Mouse (Mus musculus) hindbrain, embryonic 15.5 days (tissue): ENCODE measurements around the gene Slk. TPM values are rescaled to one million over a fixed set of nuclear protein-coding genes. Genes with fewer than 3 reads are reported as not detected.
"Not testable (repeated sequence)": the region's sequence is repeated elsewhere in the genome, so short reads cannot be mapped to it uniquely, and the experiment has no call there.

Source experiments
- ATAC-seq: fragments of 200-750 bp; cut with Nextera tagmentation; 2 replicates; pipeline ENCODE4 v1.8.0; 2017; ENCODE audit warnings: low read depth, moderate number of reproducible peaks, moderate TSS enrichment; ENCODE audit not compliant: low FRiP score
- H3K27ac ChIP-seq: fragments of 300-500 bp; sonication (generic); replicated peaks from 2 replicates; pipeline ENCODE4 v1.5.1; 2015; ENCODE audit warnings: mild to moderate bottlenecking, inconsistent platforms
- H3K27me3 ChIP-seq: fragments of 300-500 bp; sonication (generic); 2 replicates; pipeline ENCODE4 v1.6.1; 2015; ENCODE audit warnings: control low read depth, inconsistent platforms
- H3K36me3 ChIP-seq: fragments of 300-500 bp; sonication (generic); 2 replicates; pipeline ENCODE4 v1.6.1; 2015; ENCODE audit warnings: control low read depth, inconsistent platforms
- H3K4me1 ChIP-seq: fragments of 300-500 bp; sonication (generic); replicated peaks from 2 replicates; pipeline ENCODE4 v1.6.1; 2015; ENCODE audit warnings: control low read depth, inconsistent platforms
- H3K4me2 ChIP-seq: fragments of 300-500 bp; sonication (generic); 2 replicates; pipeline ENCODE4 v1.6.1; 2015; ENCODE audit warnings: moderate library complexity, mild to moderate bottlenecking, inconsistent platforms
- H3K4me3 ChIP-seq: fragments of 300-500 bp; sonication (generic); 2 replicates; pipeline ENCODE4 v1.5.1; 2015; ENCODE audit warnings: mild to moderate bottlenecking, inconsistent platforms
- H3K9ac ChIP-seq: fragments of 300-500 bp; sonication (generic); 2 replicates; pipeline ENCODE4 v1.6.1; 2015; ENCODE audit warnings: inconsistent platforms
- H3K9me3 ChIP-seq: fragments of 300-500 bp; sonication (generic); 2 replicates; pipeline ENCODE4 v1.6.1; 2016; ENCODE audit warnings: control low read depth, inconsistent platforms
- WGBS: fragments of 180-500 bp; shearing (Covaris S2); methylation state at CpG from one replicate; pipeline ENCODE4 v1.1.7; 2015; 5-methylcytosine and 5-hydroxymethylcytosine counted together
- polyA plus RNA-seq: library from polyadenylated mRNA; unstranded; fragments of >200 nt; fragmentation: Nextera tagmentation; extraction: Ambion mirVana; gene quantifications from 2 replicates; pipeline ENCODE4 v1.2.1, GENCODE M21; 2015

The Slk gene
- polyA plus RNA-seq, 1 experiment from 2014 or later: 5.9 TPM

DNA sequence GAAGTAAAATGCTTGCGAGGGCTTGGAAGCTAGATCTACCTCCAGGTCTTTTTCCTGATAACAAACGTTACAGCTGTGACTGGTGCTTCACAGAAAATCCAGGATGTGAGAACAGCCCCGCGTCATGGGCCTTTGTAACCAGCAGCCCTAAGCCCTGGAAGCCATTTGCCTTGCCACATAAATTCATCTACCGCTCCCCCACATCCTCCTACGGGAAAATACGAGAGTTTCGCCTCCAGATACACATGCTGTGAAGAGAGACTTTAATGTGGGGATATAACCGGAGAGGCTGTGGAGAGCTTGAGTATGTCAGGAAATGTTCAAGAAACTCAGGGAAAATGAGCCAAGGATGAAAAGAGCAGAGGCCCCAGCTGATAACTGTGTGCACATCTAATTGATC is 30.3 kb upstream of the Slk start:
- Histone ChIP-seq H3K27ac (no peak overlapping the region), H3K4me3 (no peak overlapping the region), H3K9me3 (no peaks in the 10 kb centered on the region), H3K36me3 (no peaks in the 10 kb centered on the region), H3K27me3 (no peaks in the 10 kb centered on the region), H3K9ac (no peak overlapping the region), H3K4me1 (peaks cover 3% of the 10 kb centered on the region), H3K4me2 (no peak overlapping the region)
- WGBS: 69% methylated on average over 9 of the region's 9 CpGs
- no peak for ATAC-seq

DNA sequence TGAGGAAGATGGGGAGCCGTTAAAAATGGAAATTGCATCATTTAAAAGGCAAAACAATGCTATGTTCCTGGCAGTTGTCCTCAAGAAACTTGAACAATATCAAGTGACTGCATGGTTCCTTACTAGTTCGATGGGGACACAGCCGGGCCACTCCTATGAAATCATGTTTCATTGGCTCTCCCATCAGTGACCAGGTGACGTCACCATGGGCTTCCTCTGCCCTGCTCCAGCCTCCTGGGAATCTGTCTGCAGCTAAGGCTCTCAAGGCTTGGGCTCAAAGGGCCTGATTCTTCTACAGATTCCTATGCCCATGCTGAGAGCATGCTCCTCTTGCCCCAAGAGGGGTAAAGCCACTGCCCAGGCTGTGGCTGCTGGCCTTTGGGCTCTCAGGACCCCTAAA is 29.9 kb upstream of the Slk start:
- no peak for ATAC-seq
- no peak overlapping the region for H3K27ac ChIP-seq
- 72% methylated on average over 4 of the region's 4 CpGs for WGBS

DNA sequence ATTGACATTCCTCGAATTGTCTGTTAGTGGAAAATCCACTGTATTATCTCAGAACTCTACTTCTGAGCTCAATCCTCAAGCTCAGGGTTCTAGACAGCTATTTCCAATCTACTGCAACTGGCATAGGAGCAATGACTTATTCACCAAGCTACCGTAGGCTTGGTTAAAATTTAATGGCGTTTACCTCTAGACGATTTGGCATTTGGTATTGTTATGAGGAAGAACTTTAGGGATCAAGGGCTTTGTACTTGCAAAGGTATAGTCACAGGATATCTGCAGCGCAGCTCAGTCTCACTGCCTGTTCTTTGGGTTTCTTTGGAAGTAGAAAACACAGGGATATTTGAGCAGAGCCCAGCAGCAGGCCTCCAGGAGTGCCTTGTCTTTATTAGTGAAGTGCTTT is 20.3 kb upstream of the Slk start:
- H3K36me3 ChIP-seq: no peaks in the 10 kb centered on the region
- H3K4me1 ChIP-seq: no peaks in the 10 kb centered on the region
- no peak overlapping the region for H3K27ac ChIP-seq
- no peak overlapping the region for H3K4me2 ChIP-seq
- H3K4me3 ChIP-seq: no peak overlapping the region
- 76% methylated on average over 5 of the region's 5 CpGs for WGBS
- ATAC-seq: no peak
- no peak overlapping the region for H3K9ac ChIP-seq
- no peaks in the 10 kb centered on the region for H3K27me3 ChIP-seq
- H3K9me3 ChIP-seq: no peaks in the 10 kb centered on the region

More for the DNA sequence above, 29.9 kb upstream of the Slk start:
- no peaks in the 10 kb centered on the region for H3K36me3 ChIP-seq
- no peak overlapping the region for H3K4me3 ChIP-seq
- H3K4me1 ChIP-seq: peaks cover 3% of the 10 kb centered on the region
- no peaks in the 10 kb centered on the region for H3K27me3 ChIP-seq
- no peak overlapping the region for H3K4me2 ChIP-seq
- H3K9me3 ChIP-seq: no peaks in the 10 kb centered on the region
- H3K9ac ChIP-seq: no peak overlapping the region

DNA sequence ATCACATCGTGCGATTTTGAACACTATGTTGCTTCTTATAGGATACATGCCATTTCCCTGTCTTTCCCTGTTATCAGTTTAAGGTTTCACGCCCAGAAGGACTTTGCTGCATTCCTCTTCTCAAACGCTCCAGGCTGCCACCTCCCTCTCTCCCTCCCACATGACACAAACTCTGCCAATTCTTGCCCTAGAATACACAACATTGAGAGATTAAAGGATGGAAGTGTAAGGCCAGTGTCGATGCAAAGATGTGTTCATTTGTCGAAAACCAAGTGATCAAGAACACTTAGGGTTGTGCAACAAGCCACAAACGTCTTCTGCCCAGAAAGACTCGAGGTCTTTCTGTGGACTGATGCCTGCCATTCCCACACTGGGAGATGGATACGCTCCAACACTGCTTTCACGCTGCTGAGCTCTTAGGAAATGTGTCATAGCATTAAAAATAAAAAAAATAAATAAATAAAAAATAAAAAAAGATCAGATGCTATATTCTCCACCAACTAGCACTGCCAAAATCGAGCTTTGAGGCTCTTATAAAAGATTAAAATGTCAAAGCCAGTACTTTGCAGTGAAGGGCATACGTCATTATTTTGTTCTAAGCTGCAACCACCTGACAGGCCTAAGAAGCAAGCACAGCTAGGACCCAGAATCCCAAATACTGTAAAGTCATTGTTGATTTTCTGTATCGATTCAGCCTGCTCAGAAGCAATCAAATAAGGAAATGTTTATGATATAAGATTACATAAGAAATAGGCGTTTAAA is 19.5 kb upstream of the Slk start:
- H3K27ac ChIP-seq: no peak overlapping the region
- no peak overlapping the region for H3K9ac ChIP-seq
- H3K36me3 ChIP-seq: no peaks in the 10 kb centered on the region
- no peak overlapping the region for H3K4me3 ChIP-seq
- 73% methylated on average over 14 of the region's 14 CpGs for WGBS
- ATAC-seq: no peak
- H3K4me2 ChIP-seq: no peak overlapping the region
- no peaks in the 10 kb centered on the region for H3K27me3 ChIP-seq
- H3K4me1 ChIP-seq: 0 out of 2 replicates have a peak, but pooled peaks cover 2% of the 10 kb centered on the region
- H3K9me3 ChIP-seq: no peaks in the 10 kb centered on the region

DNA sequence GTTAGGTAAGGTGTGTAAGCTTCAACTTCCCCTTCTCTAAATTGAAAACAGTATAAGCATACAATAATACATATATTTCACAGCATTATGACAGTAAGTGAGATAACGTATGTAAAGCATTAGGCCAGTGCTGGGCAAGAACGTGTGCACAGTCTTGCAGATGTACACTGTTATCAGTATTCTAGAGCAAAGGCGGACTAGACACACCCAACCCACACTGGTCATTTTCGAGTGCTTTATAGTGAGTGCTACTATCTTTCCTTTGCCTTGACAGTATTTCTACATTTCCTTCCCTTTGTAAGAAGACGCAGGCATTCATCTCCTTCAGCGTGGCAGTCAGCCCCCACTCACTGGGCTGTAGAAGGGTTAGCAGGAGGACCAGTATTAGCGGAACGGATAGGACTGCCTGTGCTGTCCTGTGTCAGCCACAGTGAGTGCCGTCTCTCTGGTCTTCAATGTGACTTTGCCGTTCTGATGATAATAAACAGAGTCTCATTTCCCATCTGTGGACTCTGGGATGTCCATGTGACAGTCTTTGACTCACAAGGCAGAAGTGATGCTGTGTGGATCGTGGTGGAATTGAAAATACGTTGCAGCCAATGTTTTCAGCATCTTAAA is 18.8 kb upstream of the Slk start:
- ATAC-seq: no peak
- H3K9me3 ChIP-seq: no peaks in the 10 kb centered on the region
- 0 out of 2 replicates have a peak, but pooled peaks cover 6% of the 10 kb centered on the region for H3K4me1 ChIP-seq
- H3K4me3 ChIP-seq: no peak overlapping the region
- H3K27me3 ChIP-seq: no peaks in the 10 kb centered on the region
- no peak overlapping the region for H3K27ac ChIP-seq
- H3K36me3 ChIP-seq: no peaks in the 10 kb centered on the region
- no peak overlapping the region for H3K9ac ChIP-seq
- no peak overlapping the region for H3K4me2 ChIP-seq
- 86% methylated on average over 12 of the region's 12 CpGs for WGBS

DNA sequence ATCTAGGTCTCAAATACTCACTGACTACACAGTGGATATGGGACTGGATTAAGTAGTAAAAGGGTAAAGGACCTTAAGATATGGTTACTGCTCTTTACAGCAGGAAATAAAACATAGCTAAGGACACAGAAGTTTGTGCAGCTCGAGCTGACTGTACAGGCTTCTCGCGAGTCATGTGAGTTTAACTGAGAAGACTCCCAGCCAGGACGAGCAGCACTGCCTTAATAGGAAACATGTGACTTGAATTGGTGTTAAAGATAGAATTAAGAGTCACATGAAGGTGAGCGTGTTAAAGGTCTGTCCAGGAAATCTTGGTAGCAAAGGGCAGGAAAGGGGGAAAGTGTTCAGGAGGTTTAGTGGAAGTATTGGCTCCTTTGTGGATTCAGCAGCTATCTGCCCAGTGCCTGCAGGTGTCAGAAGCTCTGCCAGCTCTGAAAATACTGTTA is 17.5 kb upstream of the Slk start:
- H3K4me1 ChIP-seq: 0 out of 2 replicates have a peak, but pooled peaks cover 6% of the 10 kb centered on the region
- H3K36me3 ChIP-seq: no peaks in the 10 kb centered on the region
- no peak overlapping the region for H3K4me3 ChIP-seq
- H3K27ac ChIP-seq: no peak overlapping the region
- H3K27me3 ChIP-seq: no peaks in the 10 kb centered on the region
- H3K9me3 ChIP-seq: no peaks in the 10 kb centered on the region
- WGBS: 88% methylated on average over 5 of the region's 5 CpGs
- no peak overlapping the region for H3K9ac ChIP-seq
- no peak overlapping the region for H3K4me2 ChIP-seq
- ATAC-seq: no peak

DNA sequence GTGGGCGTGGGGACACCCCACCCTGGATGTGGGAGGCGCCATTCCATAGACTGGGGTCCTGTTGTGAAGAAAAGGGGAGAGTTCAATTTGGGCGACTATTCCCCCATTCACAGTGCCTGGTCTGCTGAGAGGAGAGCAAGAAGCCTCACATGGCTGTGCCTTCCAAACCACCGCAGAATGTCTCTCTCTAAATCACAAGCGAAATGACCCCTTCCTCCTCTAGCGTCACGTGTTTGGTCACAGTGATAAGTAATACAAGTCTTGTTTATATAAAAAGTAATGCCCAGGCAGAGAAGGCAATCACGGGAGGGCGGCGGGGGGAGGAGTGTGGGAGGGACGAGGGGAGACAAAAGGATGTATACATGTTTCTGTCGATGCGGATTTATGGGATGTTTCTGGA is 15.8 kb upstream of the Slk start:
- H3K4me3 ChIP-seq: no peak overlapping the region
- WGBS: 81% methylated on average over 13 of the region's 13 CpGs

DNA sequence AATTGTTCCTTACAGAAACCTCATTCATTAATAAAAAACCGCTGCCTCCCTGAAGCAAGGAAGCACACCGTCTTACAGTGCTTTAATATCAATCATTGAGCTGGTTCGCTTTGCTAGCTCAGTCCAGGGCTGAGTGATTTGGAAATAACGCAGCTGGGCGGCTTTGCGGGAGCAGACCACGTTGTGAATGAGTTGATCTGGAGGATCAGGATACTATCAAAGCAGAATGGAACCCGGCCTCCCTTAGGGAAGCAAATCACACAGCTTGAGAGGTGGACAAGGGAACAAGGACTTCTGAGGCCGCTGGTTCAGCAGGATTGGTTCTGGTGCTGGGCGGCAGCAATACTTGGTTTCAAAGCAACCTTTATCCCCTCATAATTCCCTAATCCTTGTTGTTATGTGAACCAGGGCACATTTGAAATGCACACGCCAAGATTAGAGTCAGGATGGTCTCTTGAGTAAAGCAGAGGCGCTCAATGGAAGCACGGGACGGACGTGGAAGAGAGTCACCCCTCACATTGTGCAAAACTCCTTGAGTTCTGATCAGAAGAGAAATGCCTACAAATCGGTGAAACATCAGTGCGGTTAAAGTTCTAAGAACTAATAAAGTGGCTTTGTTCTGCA is 14.3 kb upstream of the Slk start:
- no peak for ATAC-seq
- Histone ChIP-seq H3K4me1 (0 out of 2 replicates have a peak, but pooled peaks cover 6% of the 10 kb centered on the region), H3K9me3 (no peaks in the 10 kb centered on the region), H3K27ac (no peak overlapping the region), H3K9ac (no peak overlapping the region), H3K4me3 (no peak overlapping the region), H3K36me3 (no peaks in the 10 kb centered on the region), H3K27me3 (no peaks in the 10 kb centered on the region), H3K4me2 (no peak overlapping the region)
- WGBS: 55% methylated on average over 17 of the region's 17 CpGs

More for the DNA sequence above, 15.8 kb upstream of the Slk start:
- Histone ChIP-seq H3K9ac (no peak overlapping the region), H3K36me3 (no peaks in the 10 kb centered on the region), H3K9me3 (no peaks in the 10 kb centered on the region), H3K4me2 (no peak overlapping the region), H3K4me1 (0 out of 2 replicates have a peak, but pooled peaks cover 6% of the 10 kb centered on the region), H3K27me3 (no peaks in the 10 kb centered on the region), H3K27ac (no peak overlapping the region)
- no peak for ATAC-seq

DNA sequence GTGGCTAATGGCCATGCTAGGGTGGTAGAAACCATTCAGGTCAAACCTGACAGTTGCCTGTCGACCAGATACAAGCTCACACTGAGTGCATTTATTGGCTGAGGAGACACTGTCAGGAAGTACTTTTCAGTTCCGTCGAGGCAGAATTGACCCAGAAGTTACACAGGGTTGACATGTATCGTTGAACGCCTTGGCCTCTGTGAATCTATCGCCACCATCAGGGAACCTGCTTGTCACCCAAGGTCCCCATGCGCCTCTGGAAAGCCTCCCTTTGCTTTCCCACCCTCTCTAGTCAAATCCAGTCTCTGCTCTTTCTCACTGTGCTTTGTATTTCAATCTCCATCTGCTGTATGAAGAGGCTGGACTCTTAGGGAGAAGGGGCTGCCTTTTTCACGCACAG is 13.5 kb upstream of the Slk start:
- Histone ChIP-seq H3K27me3 (no peaks in the 10 kb centered on the region), H3K9ac (no peak overlapping the region), H3K4me1 (0 out of 2 replicates have a peak, but pooled peaks cover 6% of the 10 kb centered on the region), H3K4me3 (no peak overlapping the region), H3K36me3 (no peaks in the 10 kb centered on the region), H3K27ac (no peak overlapping the region), H3K9me3 (no peaks in the 10 kb centered on the region), H3K4me2 (no peak overlapping the region)
- no peak for ATAC-seq
- 83% methylated on average over 8 of the region's 8 CpGs for WGBS

DNA sequence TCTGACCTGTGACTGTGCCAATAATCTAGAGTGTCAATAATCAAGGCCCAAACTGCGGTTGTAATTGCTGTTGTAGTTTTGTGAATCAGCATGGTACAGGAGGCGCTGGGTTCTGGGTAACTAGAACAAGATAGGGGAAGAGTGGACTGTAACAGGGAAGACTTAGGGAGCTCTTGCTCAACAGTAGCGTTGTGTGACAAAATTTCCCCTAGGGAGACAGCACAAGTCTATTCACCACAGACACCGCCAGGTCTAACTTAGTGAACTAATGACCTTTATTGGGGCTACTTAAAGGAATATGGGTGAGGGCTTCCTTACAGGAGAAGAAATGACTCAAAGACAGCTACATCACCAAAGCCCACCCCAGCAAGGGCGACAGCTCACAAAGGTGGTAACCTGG is 9.4 kb upstream of the Slk start:
- Histone ChIP-seq H3K9me3 (no peaks in the 10 kb centered on the region), H3K4me1 (0 out of 2 replicates have a peak, but pooled peaks cover 3% of the 10 kb centered on the region), H3K36me3 (no peaks in the 10 kb centered on the region), H3K4me2 (no peak overlapping the region), H3K9ac (no peak overlapping the region), H3K27me3 (no peaks in the 10 kb centered on the region), H3K4me3 (no peak overlapping the region), H3K27ac (no peak overlapping the region)
- WGBS: 92% methylated on average over 5 of the region's 5 CpGs
- no peak for ATAC-seq

DNA sequence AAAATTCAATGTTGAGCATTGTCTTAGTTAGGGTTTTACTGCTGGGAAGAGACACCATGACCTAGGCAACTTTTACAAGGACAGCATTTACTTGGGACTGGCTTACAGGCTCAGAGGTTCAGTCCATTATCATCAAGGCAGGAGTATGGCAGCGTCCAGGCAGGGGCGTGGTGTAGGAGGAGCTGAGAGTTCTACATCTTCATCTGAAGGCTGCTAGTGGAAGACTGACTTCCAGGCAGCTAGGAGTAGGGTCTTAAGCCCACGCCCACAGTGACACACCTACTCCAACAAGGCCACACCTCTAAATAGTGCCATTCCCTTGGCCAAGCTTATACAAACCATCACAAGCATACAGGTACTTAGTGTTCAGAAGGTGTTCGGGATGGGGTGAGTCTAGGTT is 7.5 kb upstream of the Slk start:
- H3K4me3 ChIP-seq, H3K36me3 ChIP-seq, ATAC-seq, H3K27me3 ChIP-seq, H3K4me2 ChIP-seq, H3K4me1 ChIP-seq, H3K9me3 ChIP-seq, H3K9ac ChIP-seq, H3K27ac ChIP-seq: not testable (repeated sequence)
- WGBS: 68% methylated on average over 4 of the region's 4 CpGs

DNA sequence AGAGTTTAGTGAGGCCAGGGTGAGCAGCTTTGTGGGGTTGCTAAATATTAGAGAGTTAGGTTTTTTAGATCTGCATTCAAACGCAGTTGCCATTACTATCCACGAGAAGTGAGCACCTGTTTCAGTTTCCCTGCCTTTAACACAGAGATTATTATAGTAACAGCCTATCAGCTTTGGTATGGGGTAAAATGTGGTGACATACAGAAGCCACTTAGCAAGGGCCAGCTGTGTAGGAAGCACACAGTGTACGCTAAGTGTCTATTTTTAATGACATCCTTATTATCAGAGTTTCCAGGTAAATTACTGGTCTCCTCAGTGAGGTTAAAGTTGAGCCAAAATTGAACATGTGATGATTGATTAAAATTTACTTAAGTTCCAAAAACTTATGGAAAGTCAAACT is 5.8 kb upstream of the Slk start:
- Histone ChIP-seq H3K4me3 (no peak overlapping the region), H3K27me3 (no peaks in the 10 kb centered on the region), H3K4me1 (peaks cover 5% of the 10 kb centered on the region), H3K9ac (no peak overlapping the region), H3K36me3 (no peaks in the 10 kb centered on the region), H3K9me3 (no peaks in the 10 kb centered on the region), H3K4me2 (no peak overlapping the region), H3K27ac (no peak overlapping the region)
- WGBS: 92% methylated on average over 3 of the region's 3 CpGs
- ATAC-seq: no peak
